Mouse (Mus musculus) frontal cortex, adult (tissue): Measurements from ENCODE around the gene Numbl.

Experiments
- ATAC-seq: cut with Nextera tagmentation; 2 replicates; pipeline ENCODE4 v1.9.2; 2017; ENCODE audit warnings: mild to moderate bottlenecking, moderate library complexity, mixed read lengths; ENCODE audit not compliant: low TSS enrichment

Numbl gene

DNA sequence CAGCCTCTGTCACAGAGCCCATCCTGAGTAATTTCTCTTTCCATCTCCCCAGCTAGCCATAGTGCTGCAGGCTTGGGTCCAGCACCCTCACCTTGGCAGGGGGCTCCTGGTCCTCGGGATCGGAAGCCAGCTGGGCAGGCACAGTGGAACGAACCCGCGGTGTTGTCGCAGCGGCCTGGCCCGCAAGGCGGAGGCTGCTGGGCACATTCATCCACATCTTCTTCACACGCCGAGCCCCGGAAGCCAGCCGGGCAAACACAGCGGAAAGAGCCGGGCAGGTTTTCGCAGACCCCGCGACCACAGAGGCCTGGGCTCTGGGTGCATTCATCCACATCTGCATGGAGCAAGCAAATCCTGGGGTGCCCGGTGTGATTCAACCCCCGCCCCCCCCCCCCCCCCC is 66.7 kb downstream of the Numbl start:
- no peak for ATAC-seq

DNA sequence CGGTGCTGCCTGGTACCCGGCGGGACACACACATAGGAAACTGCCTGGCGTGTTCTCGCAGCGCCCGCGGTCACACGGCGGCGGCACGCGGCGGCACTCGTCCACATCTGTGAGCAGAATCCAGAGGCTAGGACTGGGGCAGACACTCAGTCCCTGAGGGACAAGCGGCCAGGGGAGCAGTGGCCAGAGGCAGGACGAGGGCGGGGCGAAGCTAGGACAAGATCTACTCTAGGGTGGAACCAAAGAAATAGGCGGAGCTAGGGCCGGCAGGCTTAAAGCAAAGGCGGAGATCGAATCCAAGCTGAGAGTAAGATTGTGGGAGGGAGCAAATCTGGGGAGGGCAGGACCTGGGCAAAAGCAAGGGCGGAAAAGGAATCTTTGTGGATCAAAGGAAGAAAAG is 67.5 kb downstream of the Numbl start:
- ATAC-seq = 0 out of 2 replicates have a peak, but pooled peaks have one; percentile 34

DNA sequence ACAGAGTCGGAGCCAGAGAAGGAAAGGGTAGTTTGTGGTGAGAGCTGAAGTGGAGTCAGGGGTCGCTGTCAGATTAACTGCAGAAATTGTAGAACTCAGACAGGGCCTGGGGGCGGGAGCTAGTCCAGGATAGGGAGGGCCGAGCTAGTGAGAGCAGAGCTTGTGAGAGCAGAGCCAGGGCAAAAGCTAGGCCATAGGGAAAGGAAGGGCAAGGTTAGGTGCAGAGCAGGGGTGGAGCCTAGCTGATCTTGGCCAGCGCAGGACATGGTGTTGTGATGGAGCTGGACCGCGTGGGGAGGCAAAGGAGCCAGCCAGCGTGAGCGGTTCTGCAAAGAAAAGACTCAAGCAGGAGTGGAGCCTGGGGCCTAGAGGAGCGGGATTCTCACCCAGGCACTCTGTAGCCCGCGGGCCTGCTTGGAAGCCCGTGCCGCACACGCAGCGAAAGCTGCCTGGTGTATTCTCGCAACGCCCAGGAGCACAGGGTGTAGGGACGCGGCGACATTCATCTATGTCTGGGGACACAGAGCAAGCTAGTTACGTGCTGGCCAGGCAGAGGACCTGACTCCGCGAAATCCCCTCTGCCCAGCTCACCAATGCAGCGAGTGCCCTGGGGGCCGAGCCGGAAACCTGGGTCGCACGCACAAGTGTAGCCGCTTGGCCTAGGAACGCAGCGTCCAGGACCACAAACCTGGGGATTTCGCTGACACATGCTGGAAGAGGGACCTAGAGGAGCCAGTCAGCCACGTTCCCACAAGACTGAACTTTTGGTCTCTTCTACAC is 68.1 kb downstream of the Numbl start:
- ATAC-seq = no peak

DNA sequence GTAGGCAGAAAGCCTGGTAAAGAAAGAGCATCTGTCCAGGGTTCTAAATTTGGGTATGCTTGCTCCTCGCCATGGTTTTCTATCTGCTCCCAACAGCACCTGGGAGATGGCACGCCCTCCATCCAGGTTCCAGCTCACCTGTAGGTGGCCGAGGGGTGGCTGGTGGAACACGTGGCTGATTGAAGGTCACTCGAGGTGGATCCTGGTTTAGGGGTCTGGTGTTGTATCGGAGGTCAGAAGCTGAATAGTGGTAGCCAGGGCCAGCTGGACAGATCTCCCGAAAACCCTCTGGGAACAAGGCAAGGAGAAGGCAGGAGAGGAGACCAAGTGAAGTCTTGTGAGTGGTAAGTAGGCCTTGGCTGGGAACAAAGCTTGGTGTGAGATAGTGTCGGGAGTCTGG is 69.3 kb downstream of the Numbl start:
- no peak for ATAC-seq

DNA sequence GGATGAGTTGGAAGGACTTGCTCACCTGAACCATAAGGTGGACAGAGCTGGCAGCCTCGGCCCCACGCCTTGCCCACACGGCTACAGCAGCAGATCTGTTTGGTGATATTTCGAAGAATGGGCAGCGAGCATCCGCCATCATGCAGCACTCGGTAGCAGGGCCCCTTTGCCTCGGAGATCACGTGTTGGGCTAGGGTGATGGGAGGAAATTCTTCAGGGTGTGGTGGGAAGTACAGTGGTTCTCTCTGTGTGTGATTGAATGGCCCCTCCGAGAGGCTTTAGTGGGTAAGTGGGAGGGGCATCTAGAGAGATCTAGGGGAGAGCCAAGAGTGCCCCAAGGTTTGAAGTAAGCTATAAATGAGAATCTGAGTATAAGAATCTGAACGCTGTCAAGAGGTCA is 69.9 kb downstream of the Numbl start:
- no peak for ATAC-seq

DNA sequence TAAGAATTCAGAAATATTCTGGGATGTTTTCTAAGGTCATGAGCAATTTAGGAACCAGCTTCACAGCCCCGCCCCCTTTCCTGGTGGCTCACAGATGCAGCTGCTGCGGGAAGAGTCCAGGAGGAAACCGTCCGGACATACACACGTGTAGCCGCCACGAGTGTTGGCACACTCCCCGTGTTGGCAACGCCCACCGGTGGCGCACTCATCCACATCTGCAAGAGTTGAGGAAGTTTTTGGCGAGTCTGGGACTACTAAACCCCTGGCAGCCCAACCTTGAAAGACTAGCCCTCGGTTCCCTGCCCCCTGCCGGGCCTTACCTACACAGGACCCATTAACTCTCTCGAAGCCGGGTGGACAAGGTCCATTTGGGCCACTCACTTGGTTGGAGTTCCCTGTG is 70.4 kb downstream of the Numbl start:
- ATAC-seq = no peak

DNA sequence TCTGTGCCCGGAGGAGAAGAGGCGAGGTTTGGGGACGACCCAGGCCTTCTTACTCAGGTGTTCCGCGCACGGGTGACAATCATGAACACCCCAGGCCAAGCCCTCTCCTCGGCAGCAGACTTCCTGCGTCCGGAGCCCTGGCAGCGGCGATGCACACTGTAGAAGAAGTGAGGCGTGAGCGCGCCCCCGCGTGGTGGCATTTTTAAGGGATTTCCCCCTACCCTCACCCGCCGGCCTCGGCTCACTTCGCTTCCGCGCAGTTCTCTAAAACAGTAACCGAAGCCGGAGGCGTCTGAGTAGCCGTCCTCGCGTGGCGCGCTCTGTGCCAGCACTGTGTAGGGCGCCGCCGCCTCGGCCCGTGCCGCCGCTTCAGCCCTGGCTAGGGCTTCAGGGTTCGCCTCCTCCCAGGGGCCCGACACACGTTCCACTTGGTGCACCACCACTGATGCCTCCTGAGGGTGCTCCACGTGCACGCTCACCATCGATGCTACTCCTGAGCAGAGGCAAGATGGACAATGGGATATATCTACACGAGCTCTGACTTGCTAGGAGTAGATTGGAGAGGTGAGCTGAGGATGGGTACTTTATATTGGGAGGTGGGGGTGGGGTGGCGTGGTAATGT is 71.2 kb downstream of the Numbl start:
- ATAC-seq = peak; percentile 28; the same call in 1 of the 2 replicates

DNA sequence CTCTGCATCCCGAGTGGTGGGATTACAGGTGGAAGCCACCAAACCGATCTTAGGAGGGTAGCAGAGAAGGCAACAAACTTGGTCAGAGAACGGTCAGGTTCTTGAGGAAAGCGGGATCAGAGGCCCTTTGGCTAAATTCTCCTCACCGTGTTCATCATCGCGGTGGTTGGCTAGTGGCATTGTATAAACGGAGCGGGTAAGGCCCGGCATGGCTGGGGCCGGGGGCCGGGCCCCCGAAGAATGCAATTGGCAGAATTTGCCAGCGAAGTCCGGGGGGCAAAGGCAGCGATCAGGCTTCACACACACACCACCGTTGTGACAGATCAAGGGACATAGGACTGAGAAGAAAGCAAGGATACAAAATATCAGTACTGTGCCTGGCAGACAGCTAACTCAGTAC is 71.7 kb downstream of the Numbl start:
- no peak for ATAC-seq

DNA sequence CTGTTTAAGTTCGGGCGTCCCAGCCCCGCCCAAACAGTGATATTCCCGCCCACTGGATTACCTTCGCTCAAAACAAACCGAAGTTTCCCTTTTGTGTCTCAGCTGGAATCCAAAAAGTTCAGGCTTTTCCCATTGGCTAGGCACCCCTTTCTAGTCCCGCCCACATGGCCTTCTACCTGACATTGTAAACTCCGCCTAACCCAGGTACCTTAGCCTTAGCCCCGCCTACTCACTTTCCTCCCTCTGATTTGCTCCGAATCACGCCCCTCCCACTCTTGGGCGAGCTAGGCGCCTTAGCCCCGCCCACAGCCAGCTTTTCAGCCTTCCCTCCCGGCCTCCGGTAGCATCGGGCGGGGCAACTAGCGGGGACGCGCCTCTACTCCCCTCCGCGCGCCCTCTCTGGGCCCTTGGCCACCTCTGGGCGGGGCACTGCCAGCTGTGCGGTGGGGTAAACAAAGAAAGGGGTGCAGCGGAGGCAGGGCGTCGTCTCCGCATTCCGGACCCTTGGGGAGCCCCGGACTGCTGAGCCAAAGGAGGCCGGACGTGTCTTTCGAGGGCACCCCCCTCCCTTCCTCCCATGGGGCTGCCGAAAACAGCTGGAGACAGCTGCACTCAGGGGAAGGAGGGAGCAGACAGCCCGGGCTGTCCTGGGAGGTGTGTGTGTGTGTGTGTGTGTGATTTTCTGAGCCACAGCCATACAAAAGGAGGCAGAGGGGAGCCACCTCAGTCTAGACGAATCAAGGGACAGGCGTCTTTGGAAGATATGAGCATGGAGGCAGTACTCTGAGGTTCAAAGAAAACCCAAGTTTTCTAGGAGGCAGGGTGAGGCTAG is 72.7 kb downstream of the Numbl start:
- no peak for ATAC-seq

DNA sequence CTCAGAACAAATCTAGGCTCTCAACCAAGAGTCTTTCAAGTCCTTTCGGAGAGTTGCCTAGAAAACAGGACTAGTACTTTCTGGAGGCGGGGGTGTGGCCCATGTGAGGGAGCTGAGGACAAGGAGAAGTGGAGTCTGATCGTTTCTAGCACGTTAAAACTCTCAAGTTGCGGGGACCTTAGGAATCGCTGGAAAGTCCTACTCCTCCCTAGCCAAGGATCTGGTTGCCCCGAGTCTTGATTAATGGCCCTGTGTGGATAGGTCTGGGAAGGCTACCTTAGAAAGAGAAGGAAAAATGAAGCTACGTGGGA is 73.3 kb downstream of the Numbl start:
- no peak for ATAC-seq
